Mouse (Mus musculus) spleen, embryonic (tissue): ENCODE measurements at regions not wholly inside any gene's neighbourhood (a gene's known extent, or its start where the extent isn't known, plus 50 kb on each side); places are given as distances from the start of the nearest gene placed in this dataset.
"Not testable (repeated sequence)": the region's sequence is repeated elsewhere in the genome, so short reads cannot be mapped to it uniquely, and the experiment has no call there.

ENCODE experiments used
- CTCF ChIA-PET: fragments of 350-600 bp; sonication (Branson Sonifier 250); formaldehyde crosslinking; loops from one replicate; lab custom pipeline; 2022; lab: Charles Lee

GRCm38 (mm10) chr5:77816759-77817280, 409.0 kb upstream of the Igfbp7 start:
- CTCF ChIA-PET = no interaction called here

GRCm38 (mm10) chr5:77809844-77810243, 402.0 kb upstream of the Igfbp7 start:
- CTCF ChIA-PET = no interaction called here

DNA sequence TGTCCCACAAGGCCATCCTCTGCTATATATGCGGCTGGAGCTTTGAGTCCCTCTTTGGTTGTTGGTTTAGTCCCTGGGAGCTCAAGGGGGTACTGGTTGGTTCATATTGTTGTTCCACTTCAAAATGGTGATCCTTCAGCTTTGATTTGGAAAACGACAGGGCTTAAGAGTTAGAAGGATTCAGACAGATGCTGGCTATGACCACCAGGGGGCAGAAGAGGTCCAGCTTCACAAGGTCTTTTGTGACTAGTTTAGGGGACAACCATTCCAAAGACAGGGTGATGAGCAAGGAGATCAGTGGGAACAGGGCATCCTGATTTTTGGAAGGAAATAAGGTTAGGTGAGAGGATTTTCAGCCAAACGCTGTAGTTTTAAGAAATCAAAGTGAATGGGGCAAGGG, 399.9 kb upstream of the Igfbp7 start:
- CTCF ChIA-PET = no interaction called here

DNA sequence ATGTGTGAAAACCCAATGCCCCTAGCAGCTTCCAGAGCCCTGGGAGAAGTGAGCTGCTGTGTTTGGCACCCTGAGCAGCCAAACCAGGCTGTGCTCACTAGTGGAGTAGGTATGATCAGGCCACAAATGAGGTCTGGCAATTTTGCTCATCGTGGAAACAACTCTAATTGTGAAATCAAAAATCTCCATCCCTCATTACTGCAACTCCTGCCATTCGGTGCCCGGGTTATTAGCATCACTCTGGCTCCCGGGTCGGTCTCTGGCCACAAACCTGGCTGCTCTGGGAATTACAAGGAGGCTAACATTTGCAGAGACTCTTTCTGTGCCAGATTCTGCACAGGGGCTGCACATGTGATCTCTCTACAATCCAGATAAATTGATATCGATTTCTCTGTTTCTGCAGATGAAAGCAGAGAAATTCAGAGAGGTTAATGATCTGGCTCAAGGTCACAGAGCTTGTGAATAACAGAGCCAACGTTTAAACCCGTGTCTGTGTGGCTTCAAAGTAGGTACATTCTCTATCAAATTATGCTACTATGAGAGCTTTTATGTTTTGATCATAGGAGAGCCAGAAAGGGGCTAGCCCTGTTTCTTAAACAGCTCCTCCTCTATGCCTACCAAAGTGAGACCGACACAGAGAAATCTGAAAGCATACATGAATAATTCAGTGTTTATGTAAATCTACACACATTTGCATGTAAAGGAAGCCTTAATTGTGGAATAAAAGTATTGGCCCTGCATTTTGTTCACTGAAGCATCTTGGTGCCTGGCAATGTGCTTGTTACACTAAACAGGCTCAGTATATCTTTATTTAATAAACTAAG, 398.7 kb upstream of the Igfbp7 start:
- CTCF ChIA-PET = no interaction called here

DNA sequence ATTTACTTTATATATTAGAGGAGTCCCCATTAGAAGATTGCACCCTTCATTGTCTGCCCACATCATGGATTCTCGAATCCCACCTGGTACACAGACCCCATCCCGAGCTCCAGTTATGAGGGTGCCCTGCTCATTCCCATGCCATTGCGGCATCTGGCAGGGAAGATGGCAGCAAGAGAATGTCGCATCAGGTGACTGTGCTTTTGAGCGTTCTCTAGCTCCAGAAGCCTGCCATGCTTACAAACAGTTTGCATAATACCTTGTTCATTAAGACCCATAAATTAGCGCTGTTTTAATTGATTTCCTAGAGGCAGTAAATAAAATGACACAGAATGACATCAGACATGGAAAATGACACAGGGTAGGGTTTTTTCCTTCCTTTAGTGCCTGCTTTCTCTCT, 398.0 kb upstream of the Igfbp7 start:
- CTCF ChIA-PET = no interaction called here

DNA sequence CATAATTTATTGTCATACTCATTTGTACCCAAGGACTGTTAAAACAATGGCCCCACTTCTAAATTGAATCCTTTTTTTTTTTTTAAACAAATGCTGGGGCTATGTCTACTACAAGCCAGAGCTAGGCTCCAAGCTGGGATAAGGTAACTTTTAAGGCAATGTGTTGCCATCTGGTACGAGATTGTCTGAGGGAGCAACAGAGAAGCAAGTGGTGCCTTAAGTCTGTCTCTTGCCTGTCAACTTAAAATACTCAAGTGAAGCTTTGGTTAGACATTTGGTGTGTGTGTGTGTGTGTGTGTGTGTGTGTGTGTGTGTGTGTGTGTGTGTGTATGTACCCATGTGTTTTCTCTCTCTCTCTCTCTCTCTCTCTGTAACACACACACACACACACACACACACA, 397.5 kb upstream of the Igfbp7 start:
- CTCF ChIA-PET = no interaction called here

- CTCF ChIA-PET = no interaction called here
These were observed 396.3 kb upstream of the Igfbp7 start for GRCm38 (mm10) chr5:77804113-77804512.

GRCm38 (mm10) chr5:77803562-77803961, 395.7 kb upstream of the Igfbp7 start:
- CTCF ChIA-PET = no interaction called here

GRCm38 (mm10) chr5:77796960-77797359, 389.1 kb upstream of the Igfbp7 start:
- CTCF ChIA-PET = no interaction called here

GRCm38 (mm10) chr5:77795766-77796165, 387.9 kb upstream of the Igfbp7 start:
- CTCF ChIA-PET = no interaction called here

GRCm38 (mm10) chr5:77783953-77784352, 376.1 kb upstream of the Igfbp7 start:
- CTCF ChIA-PET = no interaction called here

GRCm38 (mm10) chr5:77762426-77763042, 354.7 kb upstream of the Igfbp7 start:
- CTCF ChIA-PET = no interaction called here

- CTCF ChIA-PET = no interaction called here
These were observed 354.2 kb upstream of the Igfbp7 start for GRCm38 (mm10) chr5:77762013-77762412.

DNA sequence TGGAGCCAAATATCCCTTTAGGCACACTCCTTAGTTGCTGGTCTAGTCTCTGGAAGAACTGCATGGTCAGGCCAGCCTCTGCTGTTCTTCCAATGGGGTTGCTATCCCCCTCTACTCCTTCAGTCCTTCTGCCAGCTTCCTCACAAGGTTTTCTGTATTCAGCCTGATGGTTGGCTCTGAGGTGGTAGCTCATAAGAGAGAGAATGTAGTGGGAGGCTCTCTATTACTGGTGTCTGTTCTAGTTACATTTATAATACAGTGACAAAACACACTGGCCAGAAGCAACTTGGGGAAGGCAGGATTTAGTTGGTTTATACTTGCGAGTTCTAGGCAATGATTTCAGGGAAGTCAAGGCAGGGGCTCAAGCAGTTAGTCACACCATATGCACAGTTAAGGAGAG, 341.1 kb upstream of the Igfbp7 start:
- CTCF ChIA-PET = no interaction called here

DNA sequence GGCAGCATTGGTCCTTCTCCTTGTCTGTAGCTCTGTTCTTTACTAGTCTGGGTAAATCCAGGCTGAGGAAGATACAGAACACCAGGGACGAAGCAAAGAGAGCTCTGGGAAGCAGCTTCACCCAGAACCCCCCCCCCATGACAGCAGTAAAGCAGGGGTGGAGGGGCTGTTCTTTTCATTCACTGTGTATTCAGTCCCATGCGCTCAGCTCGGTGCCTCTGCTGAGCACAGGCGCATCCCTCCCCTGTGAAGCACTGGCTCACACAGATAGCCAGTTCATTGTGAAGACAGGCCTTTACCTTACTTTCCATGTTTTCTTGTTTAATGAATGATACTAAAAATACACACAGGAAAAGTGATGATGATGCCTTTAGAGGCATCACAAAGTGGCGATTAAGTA, 338.8 kb upstream of the Igfbp7 start:
- CTCF ChIA-PET = no interaction called here

DNA sequence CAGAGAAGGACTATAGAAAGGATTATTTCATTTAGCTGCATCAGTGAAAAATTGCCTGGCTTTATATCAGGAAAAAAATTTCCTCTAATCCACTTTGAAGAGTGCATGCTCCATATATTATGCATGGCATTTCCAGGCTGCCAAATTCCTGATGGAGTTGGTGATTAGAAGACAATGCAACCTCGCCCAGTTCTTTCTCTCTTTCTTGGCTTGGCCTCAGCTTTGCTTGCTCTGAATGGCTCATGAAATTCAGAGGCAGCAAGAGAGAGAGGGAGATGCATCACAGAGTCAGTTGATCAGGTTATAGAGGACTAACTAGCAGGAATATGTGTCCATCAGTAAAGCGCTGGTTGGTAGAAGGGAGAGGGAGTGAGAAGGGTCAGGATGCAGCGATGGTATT, 335.6 kb upstream of the Igfbp7 start:
- CTCF ChIA-PET = no interaction called here

DNA sequence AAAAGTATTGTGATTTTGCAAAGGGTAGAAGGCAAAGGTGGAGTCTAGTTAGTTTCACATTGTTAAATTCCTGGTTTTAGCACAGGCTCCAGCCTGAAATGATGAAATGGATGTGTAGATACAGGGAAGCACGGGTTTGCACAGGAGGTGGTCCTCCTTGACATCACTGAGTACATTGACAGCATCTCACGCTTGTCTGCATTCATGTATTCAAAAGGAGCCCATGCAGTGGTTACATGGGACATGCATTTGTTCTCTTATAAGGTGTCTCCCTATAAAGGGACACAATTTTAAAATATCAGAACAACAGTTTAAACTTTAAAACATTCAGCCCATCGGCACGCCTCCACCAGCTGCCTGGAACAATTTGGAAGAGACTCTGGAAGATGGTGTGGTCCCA, 322.4 kb upstream of the Igfbp7 start:
- CTCF ChIA-PET = not testable (repeated sequence)

DNA sequence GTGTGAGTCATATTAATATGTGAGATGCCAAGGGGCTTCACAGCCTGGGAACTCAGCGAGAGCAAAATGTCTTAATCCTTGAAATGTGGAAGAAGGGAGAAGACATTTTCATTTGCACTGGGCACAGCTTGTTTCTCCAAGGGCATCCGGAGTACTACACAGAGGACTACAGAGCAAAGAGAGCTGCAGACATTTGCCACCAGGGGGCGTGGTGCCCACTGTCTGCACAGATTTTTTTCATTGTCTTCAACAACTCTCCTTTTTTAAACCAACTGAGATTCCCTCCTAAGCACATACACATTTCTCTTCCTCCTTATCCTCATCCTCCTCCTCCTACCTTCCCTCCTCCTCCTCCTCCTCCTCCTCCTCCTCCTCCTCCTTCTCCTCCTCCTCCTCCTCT, 273.8 kb upstream of the Igfbp7 start:
- CTCF ChIA-PET = no interaction called here

GRCm38 (mm10) chr5:77672073-77672924, 264.5 kb upstream of the Igfbp7 start:
- CTCF ChIA-PET = interaction anchor here (0.5 kb wide), 1 partner anchor 35 kb away, joined by 3 read pairs; no protein-coding TSS in a partner anchor

- CTCF ChIA-PET = no interaction called here
These were observed 255.3 kb upstream of the Igfbp7 start for GRCm38 (mm10) chr5:77663096-77663495.

- CTCF ChIA-PET = no interaction called here
These were observed 251.2 kb upstream of the Igfbp7 start for GRCm38 (mm10) chr5:77659016-77659415.

- CTCF ChIA-PET = no interaction called here
These were observed 236.8 kb upstream of the Igfbp7 start for GRCm38 (mm10) chr5:77644651-77645050.
